Mouse (Mus musculus): Measurements from ENCODE around the gene Dhx8. TPM values are rescaled to one million over a fixed set of nuclear protein-coding genes. Genes with fewer than 3 reads are reported as not detected.
A peak's percentile ranks its signal among the peaks of the same experiment; 100 is the strongest.

Dhx8 gene
- polyA plus RNA-seq, 1 experiment = 37.6 TPM

- TF ChIP-seq CTCF (IDR thresholded peaks at IDR 0.05; ENCODE audit: low read depth, low read length) (no peak), POLR2A (IDR thresholded peaks at IDR 0.05; ENCODE audit: insufficient read depth, low read length) (no peak), EP300 (IDR thresholded peaks at IDR 0.05; ENCODE audit: insufficient read depth, low read depth, low read length) (no peak)
- Histone ChIP-seq H3K27ac (ENCODE audit: insufficient read depth, low read length) (no peak overlapping the region), H3K9ac (ENCODE audit: low read depth, poor library complexity, severe bottlenecking) (no peak overlapping the region), H3K9me3 (replicated peaks; ENCODE audit: control insufficient read depth, insufficient read depth, low read length, poor library complexity, severe bottlenecking) (no peaks in the 10 kb centered on the region), H3K4me1 (ENCODE audit: control insufficient read depth, insufficient read depth, low read length) (no peaks in the 10 kb centered on the region), H3K4me3 (ENCODE audit: low read depth, low read length) (no peak overlapping the region), H3K27me3 (ENCODE audit: control insufficient read depth, insufficient read depth, low read length, poor library complexity, severe bottlenecking) (no peaks in the 10 kb centered on the region), H3K36me3 (ENCODE audit: control insufficient read depth, insufficient read depth, low read length, poor library complexity, severe bottlenecking) (peaks cover 68% of the 10 kb centered on the region)
Measured at GRCm38 (mm10) chr11:101758431-101758830, 25.7 kb downstream of the Dhx8 start.

DNA sequence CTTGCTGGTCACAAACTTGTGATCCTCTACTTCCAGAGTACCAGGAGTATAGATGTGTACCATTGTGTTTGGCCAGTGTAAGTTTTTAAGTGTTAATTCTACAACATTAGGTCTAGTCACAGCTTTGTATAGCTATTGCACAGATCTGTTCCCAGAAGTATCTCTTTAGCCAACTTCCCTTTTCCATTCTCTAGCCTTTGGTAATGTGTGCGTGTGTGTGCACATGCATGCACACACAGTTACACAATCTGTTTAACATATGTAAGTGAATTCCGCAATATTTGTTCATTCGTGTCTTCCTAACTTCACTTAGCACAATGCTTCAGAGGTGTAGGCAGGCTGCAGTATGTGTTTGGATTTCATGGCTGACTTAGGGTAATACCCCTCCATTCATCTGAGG is 26.8 kb downstream of the Dhx8 start:
- H3K9ac ChIP-seq (ENCODE audit: low read depth, poor library complexity, severe bottlenecking) = no peak overlapping the region
- TF ChIP-seq EP300 (IDR thresholded peaks at IDR 0.05; ENCODE audit: insufficient read depth, low read depth, low read length) = no peak
- no peak for TF ChIP-seq CTCF (IDR thresholded peaks at IDR 0.05; ENCODE audit: low read depth, low read length)
- TF ChIP-seq POLR2A (IDR thresholded peaks at IDR 0.05; ENCODE audit: insufficient read depth, low read length) = no peak
- no peak overlapping the region for H3K27ac ChIP-seq (ENCODE audit: insufficient read depth, low read length)
- no peaks in the 10 kb centered on the region for H3K9me3 ChIP-seq (replicated peaks; ENCODE audit: control insufficient read depth, insufficient read depth, low read length, poor library complexity, severe bottlenecking)
- H3K27me3 ChIP-seq (ENCODE audit: control insufficient read depth, insufficient read depth, low read length, poor library complexity, severe bottlenecking) = no peaks in the 10 kb centered on the region
- H3K4me3 ChIP-seq (ENCODE audit: low read depth, low read length) = no peak overlapping the region
- H3K36me3 ChIP-seq (ENCODE audit: control insufficient read depth, insufficient read depth, low read length, poor library complexity, severe bottlenecking) = peaks cover 63% of the 10 kb centered on the region
- H3K4me1 ChIP-seq (ENCODE audit: control insufficient read depth, insufficient read depth, low read length) = no peaks in the 10 kb centered on the region

DNA sequence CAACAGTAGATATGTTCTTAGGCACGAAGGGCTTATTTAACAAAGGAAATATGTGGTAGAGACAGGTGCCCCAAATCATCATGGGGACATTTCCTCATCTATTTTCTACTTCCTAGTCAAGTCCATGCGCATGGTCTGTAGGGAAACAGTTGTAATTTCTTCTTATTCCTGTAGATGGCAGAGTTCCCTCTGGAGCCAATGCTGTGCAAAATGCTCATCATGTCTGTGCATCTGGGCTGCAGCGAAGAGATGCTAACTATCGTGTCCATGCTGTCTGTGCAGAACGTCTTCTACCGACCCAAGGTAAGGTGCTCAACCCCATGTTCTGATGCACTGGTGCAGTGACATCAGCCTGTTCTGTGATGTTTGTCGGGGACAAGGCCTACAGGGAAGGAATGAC is 31.0 kb downstream of the Dhx8 start:
- Histone ChIP-seq H3K9ac (ENCODE audit: low read depth, poor library complexity, severe bottlenecking) (no peak overlapping the region), H3K4me1 (ENCODE audit: control insufficient read depth, insufficient read depth, low read length) (peaks cover 2% of the 10 kb centered on the region), H3K4me3 (ENCODE audit: low read depth, low read length) (no peak overlapping the region), H3K36me3 (ENCODE audit: control insufficient read depth, insufficient read depth, low read length, poor library complexity, severe bottlenecking) (peaks cover 68% of the 10 kb centered on the region), H3K27ac (ENCODE audit: insufficient read depth, low read length) (no peak overlapping the region), H3K9me3 (replicated peaks; ENCODE audit: control insufficient read depth, insufficient read depth, low read length, poor library complexity, severe bottlenecking) (no peaks in the 10 kb centered on the region), H3K27me3 (ENCODE audit: control insufficient read depth, insufficient read depth, low read length, poor library complexity, severe bottlenecking) (no peaks in the 10 kb centered on the region)
- TF ChIP-seq CTCF (IDR thresholded peaks at IDR 0.05; ENCODE audit: low read depth, low read length) (peak; percentile 59), POLR2A (IDR thresholded peaks at IDR 0.05; ENCODE audit: insufficient read depth, low read length) (no peak)

GRCm38 (mm10) chr11:101764546-101764945 is 31.8 kb downstream of the Dhx8 start:
- Histone ChIP-seq H3K36me3 (ENCODE audit: control insufficient read depth, insufficient read depth, low read length, poor library complexity, severe bottlenecking) (peaks cover 60% of the 10 kb centered on the region), H3K27ac (ENCODE audit: insufficient read depth, low read length) (no peak overlapping the region)

DNA sequence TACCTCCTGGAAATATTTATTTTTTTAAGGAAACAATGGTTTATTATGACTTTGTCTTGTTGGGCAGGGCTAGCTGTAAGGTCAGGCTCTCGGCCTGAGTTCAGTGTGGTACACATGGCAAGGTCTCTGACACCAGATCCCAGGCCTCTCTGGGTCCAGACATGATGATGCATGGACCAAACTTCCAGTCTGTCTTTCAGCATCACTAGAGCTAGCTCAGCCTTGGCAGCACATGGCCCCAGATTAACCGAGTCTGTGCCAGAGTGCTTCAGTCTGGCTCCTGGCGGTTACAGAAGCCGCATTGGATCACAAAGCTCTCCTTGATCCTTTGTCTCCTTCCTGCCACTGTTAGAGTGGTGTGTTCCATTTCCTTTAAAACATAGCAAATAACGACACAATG is 34.6 kb downstream of the Dhx8 start:
- Histone ChIP-seq H3K27me3 (ENCODE audit: control insufficient read depth, insufficient read depth, low read length, poor library complexity, severe bottlenecking) (no peaks in the 10 kb centered on the region), H3K9me3 (replicated peaks; ENCODE audit: control insufficient read depth, insufficient read depth, low read length, poor library complexity, severe bottlenecking) (no peaks in the 10 kb centered on the region), H3K4me3 (ENCODE audit: low read depth, low read length) (no peak overlapping the region), H3K4me1 (ENCODE audit: control insufficient read depth, insufficient read depth, low read length) (peaks cover 15% of the 10 kb centered on the region), H3K9ac (ENCODE audit: low read depth, poor library complexity, severe bottlenecking) (no peak overlapping the region), H3K27ac (ENCODE audit: insufficient read depth, low read length) (peak overlapping the region; percentile 38), H3K36me3 (ENCODE audit: control insufficient read depth, insufficient read depth, low read length, poor library complexity, severe bottlenecking) (peaks cover 59% of the 10 kb centered on the region)
- TF ChIP-seq CTCF (IDR thresholded peaks at IDR 0.05; ENCODE audit: low read depth, low read length) = no peak
- TF ChIP-seq EP300 (IDR thresholded peaks at IDR 0.05; ENCODE audit: insufficient read depth, low read depth, low read length) = no peak
- TF ChIP-seq POLR2A (IDR thresholded peaks at IDR 0.05; ENCODE audit: insufficient read depth, low read length) = no peak

More at GRCm38 (mm10) chr11:101764546-101764945, 31.8 kb downstream of the Dhx8 start:
- no peak overlapping the region for H3K4me3 ChIP-seq (ENCODE audit: low read depth, low read length)
- TF ChIP-seq EP300 (IDR thresholded peaks at IDR 0.05; ENCODE audit: insufficient read depth, low read depth, low read length) (no peak), POLR2A (IDR thresholded peaks at IDR 0.05; ENCODE audit: insufficient read depth, low read length) (no peak), CTCF (IDR thresholded peaks at IDR 0.05; ENCODE audit: low read depth, low read length) (no peak)
- H3K9ac ChIP-seq (ENCODE audit: low read depth, poor library complexity, severe bottlenecking) = no peak overlapping the region
- no peaks in the 10 kb centered on the region for H3K27me3 ChIP-seq (ENCODE audit: control insufficient read depth, insufficient read depth, low read length, poor library complexity, severe bottlenecking)
- H3K4me1 ChIP-seq (ENCODE audit: control insufficient read depth, insufficient read depth, low read length) = peaks cover 6% of the 10 kb centered on the region
- H3K9me3 ChIP-seq (replicated peaks; ENCODE audit: control insufficient read depth, insufficient read depth, low read length, poor library complexity, severe bottlenecking) = no peaks in the 10 kb centered on the region

DNA sequence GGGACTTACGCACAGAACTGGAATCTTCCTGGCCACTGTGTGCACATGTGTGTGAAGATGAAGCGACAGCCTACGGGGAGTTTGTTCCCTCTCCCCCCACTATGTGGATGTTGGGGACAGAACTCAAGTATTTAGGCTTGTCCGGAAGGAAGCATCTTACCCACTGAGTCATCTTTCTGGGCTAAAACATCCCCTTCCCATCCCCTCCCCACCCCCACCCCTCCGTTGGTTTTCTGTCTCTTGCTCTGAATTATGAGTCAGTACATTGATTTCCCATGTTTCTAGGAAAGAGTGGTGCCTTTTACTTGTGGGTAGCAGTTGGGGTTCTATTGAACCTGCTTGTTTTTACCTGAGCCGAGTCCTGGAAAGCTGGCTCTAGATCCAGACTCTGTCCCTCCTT is 36.0 kb downstream of the Dhx8 start:
- H3K4me1 ChIP-seq (ENCODE audit: control insufficient read depth, insufficient read depth, low read length) = peaks cover 15% of the 10 kb centered on the region
- H3K9me3 ChIP-seq (replicated peaks; ENCODE audit: control insufficient read depth, insufficient read depth, low read length, poor library complexity, severe bottlenecking) = no peaks in the 10 kb centered on the region
- peaks cover 55% of the 10 kb centered on the region for H3K36me3 ChIP-seq (ENCODE audit: control insufficient read depth, insufficient read depth, low read length, poor library complexity, severe bottlenecking)
- H3K9ac ChIP-seq (ENCODE audit: low read depth, poor library complexity, severe bottlenecking) = no peak overlapping the region
- H3K4me3 ChIP-seq (ENCODE audit: low read depth, low read length) = no peak overlapping the region
- TF ChIP-seq POLR2A (IDR thresholded peaks at IDR 0.05; ENCODE audit: insufficient read depth, low read length) = no peak
- TF ChIP-seq EP300 (IDR thresholded peaks at IDR 0.05; ENCODE audit: insufficient read depth, low read depth, low read length) = no peak
- no peak for TF ChIP-seq CTCF (IDR thresholded peaks at IDR 0.05; ENCODE audit: low read depth, low read length)
- H3K27me3 ChIP-seq (ENCODE audit: control insufficient read depth, insufficient read depth, low read length, poor library complexity, severe bottlenecking) = no peaks in the 10 kb centered on the region
- H3K27ac ChIP-seq (ENCODE audit: insufficient read depth, low read length) = peak overlapping the region; percentile 26
